Mouse (Mus musculus): Measurements from ENCODE around the gene Gtf2a2. TPM values are rescaled to one million over a fixed set of nuclear protein-coding genes. Genes with fewer than 3 reads are reported as not detected.

The Gtf2a2 gene
- polyA plus RNA-seq, 1 experiment = 93.9 TPM

GRCm38 (mm10) chr9:69992841-69993277, 19.5 kb upstream of the Gtf2a2 start:
- Histone ChIP-seq H3K27ac (ENCODE audit: insufficient read depth, low read depth, low read length) (peak overlapping the region; percentile 86), H3K4me1 (ENCODE audit: control insufficient read depth, insufficient read depth, low read length) (peaks cover 37% of the 10 kb centered on the region), H3K4me3 (ENCODE audit: insufficient read depth, low read length) (peak overlapping the region; percentile 29)
- TF ChIP-seq CTCF (IDR thresholded peaks at IDR 0.05; ENCODE audit: low read depth, low read length) = no peak
- no peak for TF ChIP-seq POLR2A (IDR thresholded peaks at IDR 0.05; ENCODE audit: borderline replicate concordance, low read depth, low read length)

GRCm38 (mm10) chr9:69993479-69993878, 18.9 kb upstream of the Gtf2a2 start:
- peaks cover 37% of the 10 kb centered on the region for H3K4me1 ChIP-seq (ENCODE audit: control insufficient read depth, insufficient read depth, low read length)
- H3K27ac ChIP-seq (ENCODE audit: insufficient read depth, low read depth, low read length) = peak overlapping the region; percentile 76
- TF ChIP-seq POLR2A (IDR thresholded peaks at IDR 0.05; ENCODE audit: borderline replicate concordance, low read depth, low read length) (no peak), CTCF (IDR thresholded peaks at IDR 0.05; ENCODE audit: low read depth, low read length) (no peak)
- H3K4me3 ChIP-seq (ENCODE audit: insufficient read depth, low read length) = no peak overlapping the region

- no peak overlapping the region for H3K27ac ChIP-seq (ENCODE audit: insufficient read depth, low read depth, low read length)
- H3K4me1 ChIP-seq (ENCODE audit: control insufficient read depth, insufficient read depth, low read length) = peaks cover 37% of the 10 kb centered on the region
- no peak overlapping the region for H3K4me3 ChIP-seq (ENCODE audit: insufficient read depth, low read length)
- no peak for TF ChIP-seq POLR2A (IDR thresholded peaks at IDR 0.05; ENCODE audit: borderline replicate concordance, low read depth, low read length)
- TF ChIP-seq CTCF (IDR thresholded peaks at IDR 0.05; ENCODE audit: low read depth, low read length) = no peak
Observed at GRCm38 (mm10) chr9:69994547-69994946, 17.8 kb upstream of the Gtf2a2 start.

GRCm38 (mm10) chr9:69999318-69999717, 13.0 kb upstream of the Gtf2a2 start:
- Histone ChIP-seq H3K4me1 (ENCODE audit: control insufficient read depth, insufficient read depth, low read length) (peaks cover 13% of the 10 kb centered on the region), H3K4me3 (ENCODE audit: insufficient read depth, low read length) (no peak overlapping the region), H3K27ac (ENCODE audit: insufficient read depth, low read depth, low read length) (no peak overlapping the region)
- TF ChIP-seq CTCF (IDR thresholded peaks at IDR 0.05; ENCODE audit: low read depth, low read length) = no peak
- no peak for TF ChIP-seq POLR2A (IDR thresholded peaks at IDR 0.05; ENCODE audit: borderline replicate concordance, low read depth, low read length)

GRCm38 (mm10) chr9:70003516-70003915, 8.8 kb upstream of the Gtf2a2 start:
- H3K27ac ChIP-seq (ENCODE audit: insufficient read depth, low read depth, low read length) = no peak overlapping the region
- no peak overlapping the region for H3K4me3 ChIP-seq (ENCODE audit: insufficient read depth, low read length)
- peaks cover 5% of the 10 kb centered on the region for H3K4me1 ChIP-seq (ENCODE audit: control insufficient read depth, insufficient read depth, low read length)
- TF ChIP-seq CTCF (IDR thresholded peaks at IDR 0.05; ENCODE audit: low read depth, low read length) (no peak), POLR2A (IDR thresholded peaks at IDR 0.05; ENCODE audit: borderline replicate concordance, low read depth, low read length) (no peak)

GRCm38 (mm10) chr9:70006984-70007383, 5.4 kb upstream of the Gtf2a2 start:
- TF ChIP-seq POLR2A (IDR thresholded peaks at IDR 0.05; ENCODE audit: borderline replicate concordance, low read depth, low read length) = no peak
- TF ChIP-seq CTCF (IDR thresholded peaks at IDR 0.05; ENCODE audit: low read depth, low read length) = no peak
- Histone ChIP-seq H3K4me1 (ENCODE audit: control insufficient read depth, insufficient read depth, low read length) (peaks cover 12% of the 10 kb centered on the region), H3K4me3 (ENCODE audit: insufficient read depth, low read length) (no peak overlapping the region), H3K27ac (ENCODE audit: insufficient read depth, low read depth, low read length) (no peak overlapping the region)

GRCm38 (mm10) chr9:70007506-70008248, 4.7 kb upstream of the Gtf2a2 start:
- TF ChIP-seq CTCF (IDR thresholded peaks at IDR 0.05; ENCODE audit: low read depth, low read length) (no peak), POLR2A (IDR thresholded peaks at IDR 0.05; ENCODE audit: borderline replicate concordance, low read depth, low read length) (no peak)
- Histone ChIP-seq H3K4me3 (ENCODE audit: insufficient read depth, low read length) (no peak overlapping the region), H3K27ac (ENCODE audit: insufficient read depth, low read depth, low read length) (no peak overlapping the region), H3K4me1 (ENCODE audit: control insufficient read depth, insufficient read depth, low read length) (peaks cover 13% of the 10 kb centered on the region)

- Histone ChIP-seq H3K27ac (ENCODE audit: insufficient read depth, low read depth, low read length) (no peak overlapping the region), H3K4me3 (ENCODE audit: insufficient read depth, low read length) (no peak overlapping the region), H3K4me1 (ENCODE audit: control insufficient read depth, insufficient read depth, low read length) (peaks cover 21% of the 10 kb centered on the region)
- TF ChIP-seq CTCF (IDR thresholded peaks at IDR 0.05; ENCODE audit: low read depth, low read length) (no peak), POLR2A (IDR thresholded peaks at IDR 0.05; ENCODE audit: borderline replicate concordance, low read depth, low read length) (no peak)
Observed at GRCm38 (mm10) chr9:70009754-70010304, 2.5 kb upstream of the Gtf2a2 start.

GRCm38 (mm10) chr9:70010781-70011473, 1.4 kb upstream of the Gtf2a2 start:
- TF ChIP-seq CTCF (IDR thresholded peaks at IDR 0.05; ENCODE audit: low read depth, low read length) (no peak), POLR2A (IDR thresholded peaks at IDR 0.05; ENCODE audit: borderline replicate concordance, low read depth, low read length) (no peak)
- Histone ChIP-seq H3K27ac (ENCODE audit: insufficient read depth, low read depth, low read length) (no peak overlapping the region), H3K4me1 (ENCODE audit: control insufficient read depth, insufficient read depth, low read length) (peaks cover 21% of the 10 kb centered on the region)

More at GRCm38 (mm10) chr9:70010781-70011473, 1.4 kb upstream of the Gtf2a2 start:
- no peak overlapping the region for H3K4me3 ChIP-seq (ENCODE audit: insufficient read depth, low read length)
